Mouse (Mus musculus) adrenal gland, postnatal 25 days (tissue): ENCODE measurements around the gene Fkbp2. TPM values are rescaled to one million over a fixed set of nuclear protein-coding genes. Genes with fewer than 3 reads are reported as not detected.

Experiments
- DNase-seq: peaks from one replicate; pipeline ENCODE4 v3.0.0; 2021; ENCODE audit warnings: mixed read lengths
- total RNA-seq: library from RNA; stranded (reverse); gene quantifications from 2 replicates; pipeline ENCODE4 v1.2.3, GENCODE M21; 2021

Gene Fkbp2
- total RNA-seq, 1 experiment from 2014 or later = 102 TPM

DNA sequence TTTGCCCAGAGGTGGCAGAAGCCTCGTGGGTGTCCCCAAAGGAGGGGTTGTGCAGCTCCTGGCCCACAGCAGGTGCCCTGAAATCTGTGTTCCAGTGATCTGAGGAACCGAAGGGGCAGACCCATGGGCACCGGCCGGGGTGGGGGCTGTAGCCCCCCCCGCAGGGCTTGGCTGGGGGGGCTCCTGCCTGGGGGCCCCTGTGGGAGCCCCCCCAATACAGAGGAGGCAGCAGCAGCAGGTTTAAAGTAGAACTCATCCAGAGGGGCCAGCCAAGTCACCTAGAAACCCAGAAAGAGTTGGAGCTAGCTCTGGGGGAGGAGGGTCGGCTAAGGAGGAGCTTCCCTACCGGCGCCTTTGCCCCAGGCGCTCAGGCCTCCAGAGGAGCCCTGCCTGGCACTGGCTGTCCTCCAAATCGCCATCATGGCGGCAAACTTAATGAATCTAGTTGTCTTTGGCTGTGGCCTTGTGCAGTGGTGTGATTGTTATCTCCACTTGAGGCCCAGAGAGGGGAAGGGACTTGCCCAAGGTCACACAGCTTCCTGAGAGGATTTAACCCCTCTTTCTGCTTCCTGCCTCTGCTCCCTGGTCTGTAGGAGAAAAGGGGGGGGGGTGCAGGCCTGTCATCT is 9.7 kb downstream of the Fkbp2 start:
- DNase-seq = no peak

GRCm38 (mm10) chr19:6969665-6970381 is 10.5 kb downstream of the Fkbp2 start:
- peak; percentile 89 for DNase-seq

DNA sequence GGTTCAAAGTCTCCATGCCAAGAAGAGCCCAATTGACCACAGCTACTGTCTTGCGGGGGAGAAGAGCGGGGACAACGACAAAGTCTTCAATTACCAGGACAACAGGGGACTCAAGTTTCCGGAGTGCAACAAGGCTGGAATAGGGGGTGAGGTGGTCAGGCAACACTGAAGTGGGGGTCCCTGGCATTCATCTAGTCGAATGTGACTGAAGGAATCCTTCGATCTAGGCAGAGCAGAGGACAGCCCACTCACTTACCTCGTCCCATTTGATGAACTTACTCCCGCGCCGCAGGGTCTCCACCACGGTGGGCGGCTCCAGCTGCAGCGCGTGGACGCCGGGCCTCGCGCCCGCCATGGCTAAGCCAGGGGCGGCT is 11.0 kb downstream of the Fkbp2 start:
- no peak for DNase-seq

DNA sequence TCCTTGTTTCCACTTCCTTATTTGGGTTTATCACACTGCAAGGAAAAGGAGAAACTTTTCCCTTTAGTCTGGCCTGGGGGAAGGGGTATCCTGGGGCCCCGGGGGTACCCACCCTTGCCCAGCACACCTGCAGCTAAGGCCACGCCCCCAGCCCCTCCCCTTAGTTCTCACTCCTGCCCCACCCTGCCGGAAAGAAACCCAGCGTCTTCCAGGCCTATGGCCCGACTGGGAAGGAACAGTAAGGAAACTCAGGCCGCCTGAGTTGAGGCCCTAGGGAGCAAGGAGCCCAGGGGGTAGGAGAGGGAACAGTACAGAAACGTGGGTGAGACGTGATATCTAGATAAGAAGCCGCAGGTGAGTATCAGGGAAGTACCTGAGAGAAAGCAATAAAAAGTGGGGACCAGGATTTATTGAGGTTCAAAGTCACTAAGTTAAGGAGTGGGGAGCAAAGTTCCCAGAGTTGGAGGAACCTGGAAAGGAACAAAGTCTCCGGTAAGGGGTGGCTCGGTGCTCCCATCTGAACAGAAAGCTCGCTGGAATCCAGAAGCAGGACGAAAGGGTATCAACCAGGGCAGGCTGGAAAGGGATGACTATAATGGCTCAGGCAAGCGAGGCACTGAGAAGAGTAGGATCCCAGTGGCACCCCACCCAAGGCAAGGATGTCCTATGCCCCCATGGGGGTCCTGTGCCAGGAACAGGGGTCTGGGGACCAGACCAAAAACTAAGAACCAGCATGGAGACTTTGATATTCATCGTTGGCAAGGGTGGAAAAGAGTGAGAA is 11.6 kb downstream of the Fkbp2 start:
- no peak for DNase-seq

GRCm38 (mm10) chr19:6956461-6956860 is 23.8 kb downstream of the Fkbp2 start:
- no peak for DNase-seq

- DNase-seq = no peak
Measured at GRCm38 (mm10) chr19:6955424-6955823, 24.9 kb downstream of the Fkbp2 start.

- peak; percentile 65 for DNase-seq
Measured at GRCm38 (mm10) chr19:6954046-6954445, 26.3 kb downstream of the Fkbp2 start.

DNA sequence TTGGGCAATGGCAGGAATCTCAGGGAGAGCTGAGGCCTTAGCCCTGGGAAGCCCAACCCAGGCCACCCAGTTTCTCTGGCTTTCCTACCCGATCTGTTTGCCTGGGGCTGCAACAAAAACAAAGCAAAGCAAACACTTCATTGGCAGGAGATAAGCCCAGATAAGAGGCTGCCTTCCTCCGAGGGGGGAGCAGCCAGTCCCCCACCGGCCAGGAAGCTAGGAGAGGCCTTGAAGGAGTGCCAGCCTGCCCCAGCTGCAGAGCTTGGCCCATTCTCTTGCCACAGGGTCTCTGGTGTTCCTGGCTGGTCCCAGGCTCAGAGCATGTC is 27.6 kb downstream of the Fkbp2 start:
- peak; percentile 73 for DNase-seq

GRCm38 (mm10) chr19:6951994-6952711 is 28.1 kb downstream of the Fkbp2 start:
- DNase-seq = peak; percentile 88

GRCm38 (mm10) chr19:6951381-6951968 is 28.8 kb downstream of the Fkbp2 start:
- peak; percentile 92 for DNase-seq

GRCm38 (mm10) chr19:6950613-6951153 is 29.6 kb downstream of the Fkbp2 start:
- DNase-seq = peak; percentile 61

DNA sequence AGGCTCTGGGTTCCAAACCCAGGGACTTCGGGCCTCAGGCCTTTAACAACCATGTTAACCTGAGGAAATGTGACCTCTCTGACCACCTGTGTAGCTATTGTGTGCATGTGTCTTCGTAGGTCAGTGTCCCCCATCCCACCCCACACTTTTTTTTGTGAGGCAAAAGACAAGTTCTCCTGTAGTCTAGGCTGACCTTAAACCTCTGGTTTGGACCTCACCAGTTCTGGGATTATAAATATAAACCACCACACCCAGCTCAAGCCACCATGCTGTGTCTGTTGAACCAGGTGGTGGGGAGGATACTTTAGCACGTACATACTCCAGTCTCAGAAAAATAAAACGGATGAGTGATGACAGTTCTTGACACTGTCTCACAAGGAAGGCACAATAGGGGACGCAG is 30.4 kb downstream of the Fkbp2 start:
- no peak for DNase-seq

- no peak for DNase-seq
Measured at GRCm38 (mm10) chr19:6949532-6949931, 30.8 kb downstream of the Fkbp2 start.

DNA sequence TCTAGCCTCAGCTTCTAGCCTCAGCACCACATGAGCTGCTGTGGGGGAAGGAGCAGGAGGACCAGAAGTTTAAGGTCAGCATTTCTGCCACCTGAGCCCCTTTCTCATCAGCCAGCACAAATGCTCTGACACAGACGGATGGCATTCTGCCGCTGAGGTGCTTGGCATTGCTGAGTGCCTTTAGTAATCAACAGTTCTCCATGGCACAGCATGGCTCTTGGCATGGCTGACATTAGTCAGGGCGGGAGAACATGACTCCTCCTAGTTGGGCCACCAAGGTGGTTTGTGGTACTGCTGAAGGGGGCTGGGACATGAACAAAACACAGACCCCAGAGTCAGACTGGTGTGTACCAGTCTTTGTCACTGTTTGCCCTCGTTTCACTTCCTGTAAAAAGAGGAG is 32.1 kb downstream of the Fkbp2 start:
- DNase-seq = no peak

DNA sequence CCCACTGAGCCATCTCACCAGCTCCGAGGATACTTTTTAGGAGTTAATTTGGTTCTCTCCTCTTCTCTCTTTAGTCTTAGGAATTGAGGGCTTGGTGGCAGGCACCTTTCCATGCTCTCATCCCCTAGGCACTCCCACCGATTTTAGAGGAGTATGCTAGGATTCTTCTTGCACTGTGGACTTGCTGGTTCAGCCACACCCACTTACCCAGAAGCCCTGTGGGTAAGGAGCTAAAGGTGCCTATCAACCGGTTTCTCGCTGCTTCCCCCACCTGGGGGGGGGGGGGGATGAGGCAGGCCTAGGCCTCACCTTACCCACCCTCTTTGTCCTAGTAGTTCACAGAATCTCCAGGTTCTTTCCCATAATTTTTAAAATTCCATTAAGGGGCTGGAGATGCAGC is 32.6 kb downstream of the Fkbp2 start:
- DNase-seq = no peak

GRCm38 (mm10) chr19:6943709-6944108 is 36.6 kb downstream of the Fkbp2 start:
- no peak for DNase-seq

- no peak for DNase-seq
Measured at GRCm38 (mm10) chr19:6942764-6943163, 37.5 kb downstream of the Fkbp2 start.

GRCm38 (mm10) chr19:6942249-6942691 is 38.0 kb downstream of the Fkbp2 start, which contains the start of gene Gpr137:
Gpr137 (minus strand) TSS chr19:6942480.
- peak; percentile 94 for DNase-seq

GRCm38 (mm10) chr19:6941372-6942248 is 38.7 kb downstream of the Fkbp2 start, which contains the start of gene Bad:
Bad (plus strand) TSS chr19:6941861.
- peak; percentile 97 for DNase-seq
